Mouse (Mus musculus): ENCODE data around the gene Tmem95.

The Tmem95 gene

GRCm38 (mm10) chr11:69846198-69846680, 31.6 kb downstream of the Tmem95 start, which contains the start of gene Plscr3:
Plscr3 (plus strand) TSS chr11:69846376.
- peak; percentile 94 for DNase-seq

GRCm38 (mm10) chr11:69838714-69839104, 39.1 kb downstream of the Tmem95 start:
- no peak for DNase-seq

GRCm38 (mm10) chr11:69837952-69838713, 39.7 kb downstream of the Tmem95 start, which contains the start of gene Tmem256:
Tmem256 (plus strand) TSS chr11:69838514.
- peak; percentile 96 to 97 for DNase-seq

GRCm38 (mm10) chr11:69837604-69837951, 40.2 kb downstream of the Tmem95 start, which contains the start of gene Nlgn2:
Nlgn2 (minus strand) TSS chr11:69837784.
- DNase-seq, result no peak

GRCm38 (mm10) chr11:69836703-69837576, 40.9 kb downstream of the Tmem95 start:
- DNase-seq, result peak; percentile 39 to 59

GRCm38 (mm10) chr11:69835966-69836335, 41.9 kb downstream of the Tmem95 start:
- DNase-seq, result no peak

GRCm38 (mm10) chr11:69835326-69835965, 42.4 kb downstream of the Tmem95 start:
- DNase-seq, result no peak

- peak; percentile 54 to 64 for DNase-seq
These were observed 43.7 kb downstream of the Tmem95 start for GRCm38 (mm10) chr11:69834001-69834549.

- DNase-seq, result no peak
These were observed 44.3 kb downstream of the Tmem95 start for GRCm38 (mm10) chr11:69833554-69833953.

GRCm38 (mm10) chr11:69828832-69829231, 49.0 kb downstream of the Tmem95 start:
- DNase-seq, result no peak

All from lung, postnatal 4 days (tissue).